Mouse (Mus musculus) large intestine, adult 2 months (tissue): ENCODE measurements around the gene Gab1. TPM values are rescaled to one million over a fixed set of nuclear protein-coding genes. Genes with fewer than 3 reads are reported as not detected.

Experiments used
- DNase-seq: peaks from one replicate; pipeline ENCODE4 v3.0.0-alpha.2; 2012; ENCODE audit warnings: low read depth, low spot score
- WGBS: fragments of 180-500 bp; shearing (Covaris S2); methylation state at CpG from one replicate; pipeline ENCODE4 v1.1.7; 2018; 5-methylcytosine and 5-hydroxymethylcytosine counted together
- polyA plus RNA-seq: library from polyadenylated mRNA; depleted of rRNA; stranded (reverse); fragments of >200 nt; gene quantifications from 2 replicates; pipeline ENCODE4 v1.2.3, GENCODE M21; 2012

Gab1 gene
- polyA plus RNA-seq, 1 experiment = 10.5 TPM

GRCm38 (mm10) chr8:80817065-80817464, 63.3 kb downstream of the Gab1 start:
- DNase-seq = no peak
- WGBS = 79% methylated on average over 2 of the region's 2 CpGs

DNA sequence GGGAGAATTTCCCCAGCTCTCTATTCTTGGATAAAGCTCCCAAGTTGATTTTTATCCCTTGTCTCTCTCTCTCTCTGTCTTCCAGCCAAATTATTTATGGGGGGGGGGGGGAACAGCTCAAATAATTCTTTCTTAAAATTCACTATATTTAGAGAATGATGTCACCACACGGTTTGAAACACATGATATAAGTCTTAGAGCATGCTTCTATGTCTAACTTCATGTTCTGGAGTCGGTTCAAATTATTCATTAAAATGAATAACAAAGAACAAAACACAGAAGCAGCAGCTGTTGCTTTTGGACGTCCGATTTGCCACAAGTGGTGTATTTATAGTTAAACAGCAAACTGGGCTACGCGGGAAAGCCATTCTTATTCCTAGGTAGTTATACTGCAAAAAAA, 65.1 kb downstream of the Gab1 start:
- DNase-seq = no peak
- 68% methylated on average over 6 of the region's 6 CpGs for WGBS

- DNase-seq = no peak
- WGBS = 21% methylated on average over 13 of the region's 13 CpGs
These were observed 66.1 kb downstream of the Gab1 start for GRCm38 (mm10) chr8:80814087-80814791.

DNA sequence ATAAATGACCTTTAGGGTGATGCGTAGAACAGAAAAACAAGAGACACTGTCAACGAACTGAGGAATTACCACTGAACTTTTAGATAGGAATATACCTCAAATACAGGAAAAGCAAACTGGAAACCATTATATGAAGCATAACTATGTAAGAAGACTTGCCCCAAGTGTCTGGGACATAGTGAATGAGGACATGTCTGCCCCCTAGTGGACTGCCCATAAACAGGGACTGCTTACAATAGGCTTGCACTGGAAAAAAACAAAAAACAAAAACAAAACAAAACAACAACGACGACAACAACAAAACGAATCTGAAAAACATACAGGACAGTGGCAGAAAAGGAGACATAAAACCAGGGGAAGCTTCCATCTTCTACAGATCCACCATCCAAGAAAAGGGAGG, 66.9 kb downstream of the Gab1 start:
- no peak for DNase-seq

DNA sequence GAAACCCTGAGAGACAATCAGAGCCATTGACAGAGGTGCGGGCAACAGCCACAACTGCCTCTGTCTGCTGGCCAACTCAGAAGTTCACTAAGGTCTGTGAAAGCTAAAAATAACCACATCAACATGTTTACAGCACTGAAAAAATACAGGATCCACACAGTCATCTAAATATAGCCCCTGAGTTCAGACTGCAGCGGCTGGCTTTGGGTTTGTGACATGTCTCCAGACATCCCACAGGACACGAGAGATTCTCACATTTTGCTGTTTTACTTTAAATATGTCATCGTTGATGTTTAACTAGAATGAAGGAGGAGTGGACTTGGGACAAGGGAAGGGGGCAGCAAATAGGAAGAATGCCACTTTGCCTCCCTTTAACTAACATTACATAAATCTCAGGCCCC, 68.7 kb downstream of the Gab1 start:
- no peak for DNase-seq
- 36% methylated on average over 4 of the region's 4 CpGs for WGBS

More for the DNA sequence above, 66.9 kb downstream of the Gab1 start:
- WGBS = 78% methylated on average over 5 of the region's 5 CpGs

- WGBS = 20% methylated on average over 4 of the region's 4 CpGs
- DNase-seq = no peak
These were observed 69.4 kb downstream of the Gab1 start for GRCm38 (mm10) chr8:80810916-80811315.

GRCm38 (mm10) chr8:80810442-80810841, 69.9 kb downstream of the Gab1 start:
- WGBS = 81% methylated on average over 5 of the region's 5 CpGs

GRCm38 (mm10) chr8:80807807-80808505, 72.4 kb downstream of the Gab1 start:
- 44% methylated on average over 13 of the region's 13 CpGs for WGBS
- DNase-seq = no peak

More at GRCm38 (mm10) chr8:80810442-80810841, 69.9 kb downstream of the Gab1 start:
- no peak for DNase-seq

DNA sequence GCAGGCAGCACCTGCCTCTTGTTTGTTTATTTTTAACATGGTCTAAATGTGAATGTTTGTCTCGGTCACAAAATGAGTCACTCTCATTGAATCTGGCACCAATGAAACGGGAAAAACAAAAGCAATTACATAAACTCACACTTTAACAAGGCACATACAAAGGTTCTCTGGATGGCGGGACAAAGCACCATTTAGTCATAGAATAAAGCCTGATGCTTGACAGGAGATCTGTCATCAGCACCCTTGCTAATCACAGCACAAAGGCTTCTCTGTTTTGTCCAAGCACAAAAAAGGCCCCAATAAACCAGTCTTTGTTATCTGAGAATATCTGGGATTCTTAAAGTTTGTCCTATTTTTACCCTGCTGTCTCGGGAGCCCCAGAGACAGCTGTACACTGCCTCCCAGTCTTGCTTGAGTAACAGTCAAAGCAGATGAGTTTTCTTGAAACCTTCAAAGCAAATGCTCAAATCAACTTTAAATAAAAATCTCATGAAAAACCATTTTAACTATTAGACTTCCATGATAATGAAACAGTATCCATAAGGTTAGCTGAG, 76.2 kb downstream of the Gab1 start:
- WGBS = 20% methylated on average over 4 of the region's 4 CpGs
- no peak for DNase-seq

- 93% methylated on average over 3 of the region's 3 CpGs for WGBS
These were observed 81.5 kb downstream of the Gab1 start for GRCm38 (mm10) chr8:80798778-80799177.

GRCm38 (mm10) chr8:80798198-80798777, 82.0 kb downstream of the Gab1 start:
- DNase-seq = no peak
- WGBS = 89% methylated on average over 7 of the region's 7 CpGs

More at GRCm38 (mm10) chr8:80798778-80799177, 81.5 kb downstream of the Gab1 start:
- DNase-seq = no peak

DNA sequence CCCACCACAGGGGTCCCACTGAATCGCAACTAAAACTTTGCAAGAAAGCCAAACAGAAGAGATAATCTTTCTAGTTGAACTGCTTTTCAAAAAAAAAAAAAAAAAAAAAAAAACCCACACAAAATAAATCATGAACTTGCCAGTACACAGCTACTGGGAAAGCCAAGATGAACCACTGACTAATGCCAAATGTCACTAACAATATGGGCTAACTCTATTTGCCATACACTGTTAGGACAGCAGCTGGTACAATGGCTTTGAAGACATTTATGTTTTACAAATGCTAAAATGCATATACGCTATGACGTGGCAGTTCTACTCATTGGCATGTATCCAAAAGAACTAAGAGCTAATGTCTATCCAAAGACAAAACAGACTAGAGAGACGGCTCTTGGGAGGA, 84.2 kb downstream of the Gab1 start:
- WGBS = 64% methylated on average over 4 of the region's 4 CpGs

DNA sequence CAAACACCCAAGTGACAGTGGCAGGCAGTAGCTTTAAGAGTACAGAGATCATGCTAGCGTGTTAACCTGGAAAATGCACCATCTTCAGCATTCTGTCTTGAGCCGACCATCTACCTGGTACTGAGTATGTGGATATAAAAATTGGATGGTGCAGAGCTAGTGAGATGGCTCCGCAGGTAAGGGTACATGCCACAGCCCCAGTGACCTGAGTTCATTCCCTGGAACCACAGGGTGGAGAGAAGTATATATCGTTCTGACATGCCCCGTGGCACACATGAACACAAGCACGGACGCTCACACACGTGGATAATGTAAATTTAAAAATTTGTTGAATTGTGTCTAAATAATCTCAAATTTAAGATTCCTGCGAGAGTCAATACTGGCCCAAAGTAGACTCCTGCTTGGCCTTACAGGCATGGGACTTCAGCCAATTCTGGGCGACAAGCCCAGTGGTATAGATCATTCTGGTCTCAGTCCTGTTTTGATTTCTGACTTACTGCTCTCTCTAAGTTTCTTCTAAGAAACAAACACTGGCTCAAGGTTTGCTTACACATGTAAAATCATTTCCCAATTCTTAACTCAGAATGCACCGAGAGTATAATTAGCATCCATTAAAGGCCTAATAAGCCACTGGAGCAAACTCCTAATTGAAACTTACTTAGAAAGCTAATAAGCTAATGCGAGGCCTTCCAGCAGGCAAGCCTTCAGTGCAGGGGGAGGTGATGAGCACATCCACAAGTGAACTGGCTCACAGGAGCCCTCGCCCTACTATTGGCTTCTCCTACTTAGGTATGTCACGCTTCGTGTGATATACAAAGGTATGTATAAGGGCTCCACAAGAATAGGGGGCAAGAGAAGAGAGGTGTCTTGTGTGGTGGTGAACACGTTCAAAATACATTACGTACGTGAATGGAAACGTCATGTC, 85.5 kb downstream of the Gab1 start:
- 80% methylated on average over 19 of the region's 19 CpGs for WGBS

More for the DNA sequence above, 84.2 kb downstream of the Gab1 start:
- no peak for DNase-seq

GRCm38 (mm10) chr8:80793791-80794515, 86.4 kb downstream of the Gab1 start:
- 47% methylated on average over 11 of the region's 11 CpGs for WGBS
- DNase-seq = no peak

More for the DNA sequence above, 85.5 kb downstream of the Gab1 start:
- no peak for DNase-seq

DNA sequence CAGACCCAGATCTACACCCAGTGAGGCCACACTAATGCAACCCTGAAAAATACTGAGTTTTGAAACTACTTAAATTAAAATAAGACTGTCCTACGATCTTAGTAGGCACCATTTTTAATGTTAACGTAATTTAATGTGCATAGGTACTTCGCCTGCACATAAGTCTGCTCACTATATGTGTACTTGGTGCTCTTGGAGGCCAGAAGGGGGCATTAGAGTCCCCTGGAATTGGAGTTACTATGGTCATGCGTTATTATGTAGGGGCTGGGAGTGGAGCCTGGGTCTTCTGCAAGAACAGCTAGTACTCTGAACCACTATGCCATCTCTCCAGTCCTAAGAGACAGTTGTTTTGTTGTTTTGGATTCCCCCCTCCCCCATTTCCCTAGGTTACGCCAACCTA, 88.1 kb downstream of the Gab1 start:
- no peak for DNase-seq
- WGBS = 92% methylated on average over 5 of the region's 5 CpGs

GRCm38 (mm10) chr8:80789324-80789723, 91.0 kb downstream of the Gab1 start:
- DNase-seq = no peak
- 78% methylated on average over 6 of the region's 6 CpGs for WGBS

DNA sequence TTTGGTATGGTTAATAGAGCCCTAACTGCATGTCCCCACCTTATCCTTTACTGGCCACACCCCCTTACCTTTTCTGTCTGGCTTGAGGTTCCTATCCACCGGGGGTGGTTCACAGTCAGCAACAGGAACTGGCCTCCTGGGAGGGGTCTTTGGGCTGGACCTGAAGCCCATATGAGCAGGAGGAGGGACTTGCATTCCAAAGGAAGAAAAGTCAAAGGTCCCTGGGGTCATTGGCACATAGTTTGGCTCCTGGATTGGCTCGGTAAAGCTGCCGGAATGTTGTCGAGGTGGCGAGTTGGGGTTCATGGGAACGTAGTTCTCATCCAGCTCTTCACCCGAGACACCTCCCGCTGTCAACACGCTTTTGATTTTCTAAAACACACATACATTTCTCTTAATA, 95.8 kb downstream of the Gab1 start:
- WGBS = 90% methylated on average over 9 of the region's 9 CpGs
- DNase-seq = no peak

- no peak for DNase-seq
- WGBS = 79% methylated on average over 4 of the region's 4 CpGs
These were observed 97.0 kb downstream of the Gab1 start for GRCm38 (mm10) chr8:80783271-80783670.

- WGBS = 16% methylated on average over 10 of the region's 10 CpGs
- peak; percentile 57 for DNase-seq
These were observed 99.0 kb downstream of the Gab1 start for GRCm38 (mm10) chr8:80781338-80781737.
